Mouse (Mus musculus) lung, embryonic 14.5 days (tissue): ENCODE results near the gene Armc8. TPM values are rescaled to one million over a fixed set of nuclear protein-coding genes. Genes with fewer than 3 reads are reported as not detected.

Experiments
- ATAC-seq: fragments of 200-750 bp; cut with Nextera tagmentation; 2 replicates; pipeline ENCODE4 v1.8.0; 2017; ENCODE audit warnings: mild to moderate bottlenecking, moderate TSS enrichment, moderate library complexity; ENCODE audit not compliant: insufficient read depth
- DNase-seq: peaks from one replicate; pipeline ENCODE4 v3.0.0-alpha.2; 2015
- H3K27ac ChIP-seq: fragments of 300-500 bp; sonication (generic); 2 replicates; pipeline ENCODE4 v1.5.1; 2014; ENCODE audit warnings: low read depth, mild to moderate bottlenecking, moderate library complexity
- H3K27me3 ChIP-seq: fragments of 300-500 bp; sonication (generic); 2 replicates; pipeline ENCODE4 v1.6.1; 2014; ENCODE audit warnings: low read length, control low read depth; ENCODE audit not compliant: insufficient read depth
- H3K36me3 ChIP-seq: fragments of 300-500 bp; sonication (generic); 2 replicates; pipeline ENCODE4 v1.6.1; 2014; ENCODE audit warnings: control low read depth; ENCODE audit not compliant: insufficient read depth
- H3K4me1 ChIP-seq: fragments of 300-500 bp; sonication (generic); 2 replicates; pipeline ENCODE4 v1.6.1; 2014; ENCODE audit warnings: antibody characterized with exemption, control low read depth; ENCODE audit not compliant: insufficient read depth
- H3K4me2 ChIP-seq: fragments of 300-500 bp; sonication (generic); 2 replicates; pipeline ENCODE4 v1.6.1; 2014; ENCODE audit warnings: mild to moderate bottlenecking
- H3K4me3 ChIP-seq: fragments of 300-500 bp; sonication (generic); 2 replicates; pipeline ENCODE4 v1.5.1; 2014; ENCODE audit warnings: low read depth, low read length
- H3K9ac ChIP-seq: fragments of 300-500 bp; sonication (generic); 2 replicates; pipeline ENCODE4 v1.6.1; 2014
- H3K9me3 ChIP-seq: fragments of 300-500 bp; sonication (generic); 2 replicates; pipeline ENCODE4 v1.6.1; 2016; ENCODE audit warnings: low read depth, low read length, control low read depth
- CTCF ChIP-seq: IDR thresholded peaks from 2 replicates; pipeline ENCODE4 v1.5.1; 2016; ENCODE audit warnings: antibody characterized with exemption, low read depth
- WGBS: fragments of 180-500 bp; shearing (Covaris S2); extraction: QIAGEN DNeasy Blood & Tissue Kit; methylation state at CpG from one replicate; pipeline ENCODE4 v1.1.7; 2014; 5-methylcytosine and 5-hydroxymethylcytosine counted together
- polyA plus RNA-seq: library from polyadenylated mRNA; unstranded; fragments of >200 nt; fragmentation: Nextera tagmentation; extraction: Ambion mirVana; gene quantifications from 2 replicates; pipeline ENCODE4 v1.2.1, GENCODE M21; 2014

The Armc8 gene
- polyA plus RNA-seq, 1 experiment from 2014 or later, result 26.6 TPM

DNA sequence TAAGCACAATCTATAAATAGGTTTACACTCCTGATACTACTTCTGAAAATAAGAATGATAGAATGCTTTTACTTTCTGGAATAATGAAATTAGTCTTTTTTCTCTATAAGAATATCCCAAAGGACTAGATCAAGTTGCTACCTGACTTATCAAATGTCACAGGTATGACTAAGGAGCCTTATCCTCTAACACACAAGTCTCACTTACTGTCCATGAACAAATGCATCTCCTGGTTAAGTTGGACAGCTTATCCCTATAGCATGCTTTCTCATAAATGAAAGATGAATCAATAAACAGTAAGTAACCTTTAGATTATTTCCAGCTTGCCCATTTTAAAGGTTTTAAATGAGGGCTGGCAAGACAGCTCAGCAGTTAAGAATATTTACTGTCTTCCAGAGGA, 84.1 kb downstream of the Armc8 start:
- Histone ChIP-seq H3K4me2 (no peak overlapping the region), H3K4me1 (no peaks in the 10 kb centered on the region), H3K27me3 (no peaks in the 10 kb centered on the region), H3K4me3 (no peak overlapping the region), H3K9me3 (no peaks in the 10 kb centered on the region), H3K36me3 (peaks cover 36% of the 10 kb centered on the region), H3K9ac (no peak overlapping the region), H3K27ac (no peak overlapping the region)
- ATAC-seq (no peak), DNase-seq (no peak)
- TF ChIP-seq CTCF, result no peak

DNA sequence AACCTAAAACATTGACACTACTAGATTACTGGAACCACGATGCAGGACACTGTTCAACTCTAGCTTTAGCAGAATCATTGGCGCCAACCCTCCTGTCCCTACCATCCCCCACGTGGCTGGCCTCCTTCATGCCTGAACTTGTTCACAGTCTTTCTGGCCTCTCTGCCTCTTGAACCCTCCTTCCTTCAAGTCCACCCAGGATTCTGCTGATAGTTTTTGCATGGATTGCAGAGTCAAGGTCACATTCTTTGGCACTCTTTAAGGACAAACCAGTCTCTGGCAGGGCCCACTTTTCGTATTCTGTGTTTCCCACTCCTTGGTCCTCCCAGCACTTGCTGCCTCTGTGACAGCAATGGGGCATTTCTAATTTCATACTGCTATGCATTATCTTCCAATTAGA, 85.5 kb downstream of the Armc8 start:
- H3K4me1 ChIP-seq, result no peaks in the 10 kb centered on the region
- TF ChIP-seq CTCF, result no peak
- ATAC-seq (no peak), DNase-seq (no peak)
- H3K36me3 ChIP-seq, result peaks cover 37% of the 10 kb centered on the region
- no peak overlapping the region for H3K27ac ChIP-seq
- H3K9me3 ChIP-seq, result no peaks in the 10 kb centered on the region
- 83% methylated on average over 4 of the region's 4 CpGs for WGBS
- H3K4me2 ChIP-seq, result no peak overlapping the region
- H3K4me3 ChIP-seq, result no peak overlapping the region
- H3K27me3 ChIP-seq, result no peaks in the 10 kb centered on the region
- H3K9ac ChIP-seq, result no peak overlapping the region

DNA sequence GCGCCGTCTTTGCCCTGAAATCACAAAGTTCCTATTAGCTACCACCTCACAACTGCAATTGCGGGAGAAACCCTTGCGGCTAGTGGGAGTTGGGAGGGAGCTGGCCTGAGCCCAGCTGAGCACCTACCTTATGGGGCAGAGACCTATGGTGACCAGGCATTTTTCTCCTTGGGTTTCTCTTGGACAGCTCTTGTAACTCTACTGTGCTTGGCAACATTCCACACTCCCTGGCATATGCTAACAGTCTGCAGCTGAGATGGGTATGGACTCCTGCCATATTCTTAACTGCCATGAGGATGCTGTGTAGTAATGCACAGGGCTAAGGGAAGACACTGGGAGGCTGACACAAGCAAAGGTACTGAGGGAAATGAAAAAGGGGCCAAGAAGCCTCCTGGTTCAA, 87.9 kb downstream of the Armc8 start:
- DNase-seq, result no peak
- no peaks in the 10 kb centered on the region for H3K4me1 ChIP-seq
- no peak for TF ChIP-seq CTCF
- H3K9me3 ChIP-seq, result no peaks in the 10 kb centered on the region
- 86% methylated on average over 4 of the region's 4 CpGs for WGBS
- H3K4me3 ChIP-seq, result no peak overlapping the region
- no peak overlapping the region for H3K4me2 ChIP-seq
- H3K36me3 ChIP-seq, result peaks cover 38% of the 10 kb centered on the region
- ATAC-seq, result no peak
- H3K27me3 ChIP-seq, result no peaks in the 10 kb centered on the region
- H3K27ac ChIP-seq, result no peak overlapping the region
- no peak overlapping the region for H3K9ac ChIP-seq

DNA sequence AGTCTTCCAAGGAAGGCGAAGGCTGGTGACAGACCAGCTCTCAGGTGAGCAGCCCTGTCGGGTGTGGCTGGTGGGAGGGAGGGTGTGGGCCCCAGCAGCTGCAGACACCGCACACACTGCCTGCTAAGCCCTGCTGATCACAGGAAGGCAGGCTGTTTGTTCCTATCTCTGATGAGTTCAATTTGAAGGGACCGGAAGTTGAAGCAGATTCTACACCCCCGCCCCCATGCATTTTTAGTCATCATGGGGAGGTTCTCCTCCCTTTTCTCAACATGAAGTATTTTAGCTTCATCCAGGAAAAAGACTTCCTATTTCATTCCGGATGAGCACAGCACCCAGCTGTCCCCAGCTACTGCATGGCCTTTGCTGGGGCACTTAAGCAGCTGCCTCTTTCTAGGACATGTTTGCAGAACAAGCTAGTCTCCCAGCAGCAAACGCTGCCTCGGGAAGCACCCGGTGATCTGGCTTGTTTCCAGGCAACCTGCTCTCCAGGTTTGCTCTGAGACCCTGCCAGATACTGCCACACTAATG, 89.5 kb downstream of the Armc8 start:
- no peak overlapping the region for H3K27ac ChIP-seq
- no peak overlapping the region for H3K4me3 ChIP-seq
- H3K27me3 ChIP-seq, result no peaks in the 10 kb centered on the region
- H3K9me3 ChIP-seq, result no peaks in the 10 kb centered on the region
- no peak overlapping the region for H3K4me2 ChIP-seq
- TF ChIP-seq CTCF, result no peak
- WGBS, result 48% methylated on average over 9 of the region's 9 CpGs
- no peaks in the 10 kb centered on the region for H3K4me1 ChIP-seq
- DNase-seq, result peak; percentile 60
- peak; percentile 49; the same call in 1 of the 2 replicates for ATAC-seq
- peaks cover 39% of the 10 kb centered on the region for H3K36me3 ChIP-seq
- H3K9ac ChIP-seq, result no peak overlapping the region

DNA sequence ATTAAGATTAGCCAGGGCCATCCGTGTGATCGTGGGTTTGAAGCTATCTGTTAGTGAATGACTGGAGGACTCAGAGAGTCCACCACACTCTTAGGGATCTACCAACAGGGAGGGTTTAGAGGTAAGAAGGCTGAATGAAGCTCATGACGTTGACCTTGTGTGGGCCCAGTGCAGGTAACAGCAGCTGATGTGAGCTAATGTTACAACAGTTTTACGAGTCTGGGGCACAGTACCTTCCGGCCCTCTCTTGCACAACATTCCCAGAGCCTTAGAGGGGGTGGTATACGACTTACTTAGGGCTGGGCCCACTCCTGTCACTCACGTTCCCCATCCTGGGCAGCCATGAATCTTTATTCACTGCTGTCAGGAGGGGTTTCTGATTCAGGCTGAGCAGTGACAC, 97.4 kb downstream of the Armc8 start:
- no peak overlapping the region for H3K4me2 ChIP-seq
- no peak overlapping the region for H3K4me3 ChIP-seq
- DNase-seq, result no peak
- no peaks in the 10 kb centered on the region for H3K4me1 ChIP-seq
- no peaks in the 10 kb centered on the region for H3K9me3 ChIP-seq
- 70% methylated on average over 7 of the region's 7 CpGs for WGBS
- H3K9ac ChIP-seq, result no peak overlapping the region
- peaks cover 14% of the 10 kb centered on the region; the same call in 1 of the 2 replicates for H3K36me3 ChIP-seq
- ATAC-seq, result no peak
- no peak for TF ChIP-seq CTCF
- no peaks in the 10 kb centered on the region for H3K27me3 ChIP-seq
- H3K27ac ChIP-seq, result no peak overlapping the region

DNA sequence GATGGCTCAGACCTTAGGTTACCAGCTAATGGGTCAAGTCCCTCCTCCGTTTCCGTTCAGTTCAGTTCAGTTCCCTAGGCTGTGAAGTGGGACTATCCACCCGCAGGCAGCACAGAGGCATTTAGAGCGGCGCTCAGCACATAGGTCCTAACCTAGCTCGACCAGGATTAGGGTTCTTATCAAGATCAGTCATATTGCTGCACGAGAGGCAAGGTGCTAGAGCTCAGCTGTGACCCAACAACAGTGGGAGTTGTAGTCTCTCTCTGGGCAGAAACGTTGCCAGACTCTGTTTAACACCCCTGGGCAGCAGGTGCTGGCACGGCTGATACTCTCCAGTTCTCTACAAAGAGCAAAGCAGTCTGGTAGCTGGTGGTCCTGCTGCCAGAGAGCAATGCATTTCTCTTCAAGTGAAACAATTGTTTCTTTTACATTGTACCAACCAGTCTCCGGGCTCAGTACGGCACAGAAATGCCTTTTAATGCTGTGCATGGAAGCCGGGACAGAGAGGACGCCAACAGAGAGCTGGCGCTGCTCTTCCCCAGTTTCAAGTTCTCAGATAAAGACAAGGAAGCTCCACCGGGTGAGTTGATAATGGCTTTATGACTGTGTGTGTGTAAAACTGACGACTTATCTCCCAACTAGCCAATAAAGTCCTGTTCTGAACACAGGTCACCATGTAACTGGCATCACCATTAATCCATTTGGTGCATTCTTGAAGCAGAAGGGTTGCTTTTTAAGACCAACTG, 98.2 kb downstream of the Armc8 start:
- Histone ChIP-seq H3K4me2 (no peak overlapping the region), H3K9me3 (no peaks in the 10 kb centered on the region), H3K36me3 (peaks cover 7% of the 10 kb centered on the region; the same call in 1 of the 2 replicates), H3K9ac (no peak overlapping the region), H3K27me3 (no peaks in the 10 kb centered on the region), H3K27ac (no peak overlapping the region), H3K4me1 (no peaks in the 10 kb centered on the region), H3K4me3 (no peak overlapping the region)
- no peak for ATAC-seq
- no peak for DNase-seq
- WGBS, result 57% methylated on average over 16 of the region's 16 CpGs
- no peak for TF ChIP-seq CTCF

DNA sequence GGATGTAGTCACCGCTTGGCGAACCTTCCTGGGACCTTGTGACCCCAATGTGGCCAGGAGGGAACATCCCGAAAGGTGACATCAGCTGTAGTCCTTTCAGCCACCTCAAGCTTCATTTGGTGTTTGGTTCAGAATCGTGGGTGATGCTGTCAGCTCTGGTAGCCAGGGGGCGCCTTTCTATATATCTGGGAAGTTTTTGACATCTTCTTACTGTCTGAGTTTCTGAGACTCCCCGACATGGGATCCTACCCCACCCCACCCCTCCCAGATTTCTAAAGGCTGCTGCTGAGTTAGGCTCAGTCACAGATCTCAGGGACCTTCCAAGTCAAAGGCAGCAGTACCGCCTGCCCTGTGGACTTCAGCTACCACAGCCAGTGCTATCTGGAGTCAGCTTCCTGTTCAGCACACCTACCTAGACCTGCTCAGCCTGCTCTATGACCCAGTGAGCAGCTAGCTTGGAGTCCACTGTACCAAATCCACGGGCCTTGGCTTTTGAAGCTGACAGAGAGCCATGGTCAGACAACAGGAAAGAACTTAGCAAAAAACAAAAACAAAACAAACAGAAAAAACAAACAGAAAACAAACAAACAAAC, 98.9 kb downstream of the Armc8 start:
- WGBS, result 60% methylated on average over 8 of the region's 8 CpGs
- Histone ChIP-seq H3K4me1 (no peaks in the 10 kb centered on the region), H3K9ac (no peak overlapping the region), H3K27me3 (no peaks in the 10 kb centered on the region), H3K4me3 (no peak overlapping the region), H3K27ac (no peak overlapping the region), H3K36me3 (no peaks in the 10 kb centered on the region), H3K4me2 (no peak overlapping the region), H3K9me3 (no peaks in the 10 kb centered on the region)
- peak; percentile 16 for DNase-seq
- ATAC-seq, result no peak; the same call in 1 of the 2 replicates
- peak; percentile 35; the same call in 1 of the 2 replicates for TF ChIP-seq CTCF
